Mouse (Mus musculus) CD8-positive naive resting alpha-beta T cell, adult 57 days (primary cell): Measurements from ENCODE around the gene Ccdc13. TPM values are rescaled to one million over a fixed set of nuclear protein-coding genes. Genes with fewer than 3 reads are reported as not detected.

Experiments
- total RNA-seq: library from RNA; stranded (reverse); gene quantifications from one replicate; pipeline ENCODE4 v1.2.4, GENCODE M21; 2023

Ccdc13 gene
- not detected for total RNA-seq

DNA sequence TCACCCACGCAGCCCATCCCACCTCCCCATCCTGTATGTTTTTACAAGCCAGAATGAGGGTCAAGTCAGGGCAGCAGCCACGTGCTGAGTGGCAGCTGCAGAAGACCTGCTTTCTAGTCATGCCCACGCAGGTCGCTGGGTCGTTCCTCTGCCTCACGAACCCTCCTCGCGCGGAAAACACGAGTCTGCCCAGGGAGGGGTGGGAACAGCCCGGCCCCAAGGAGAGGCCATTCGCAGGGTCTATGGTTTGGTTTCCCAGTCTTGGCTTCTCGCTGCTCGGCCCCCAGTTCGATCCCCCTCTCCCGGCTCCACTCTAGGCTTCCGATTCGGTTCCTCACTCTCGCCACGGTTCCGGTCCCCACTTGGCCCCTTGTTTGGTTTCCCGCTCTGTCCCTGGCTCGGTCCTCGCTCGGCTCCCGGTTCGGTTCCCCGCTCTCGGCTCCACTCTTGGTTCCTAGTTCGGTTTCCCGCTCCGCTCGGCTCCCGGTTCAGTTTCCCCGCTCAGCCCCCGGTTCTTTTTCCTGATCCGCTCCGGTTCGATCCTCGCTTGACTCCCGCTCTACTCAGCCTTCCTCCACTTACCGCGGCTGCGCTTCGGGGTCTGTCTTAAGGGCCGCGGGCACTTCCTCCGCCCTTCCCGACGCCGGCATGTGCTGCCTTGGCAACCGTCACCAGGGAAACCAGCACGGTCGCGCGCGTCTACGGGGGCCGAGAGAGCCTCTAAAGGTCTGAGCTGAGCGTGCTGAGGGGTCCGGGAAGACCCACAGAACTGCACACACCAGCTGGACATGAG, at the start of gene Ccdc13:
TSS of gene Ccdc13 (minus strand) at position 633 of the 793 bp plus-strand sequence.

GRCm38 (mm10) chr9:121858153-121858488, 18.9 kb upstream of the Ccdc13 start, which contains the start of gene Higd1a:
TSS of gene Higd1a (minus strand) at chr9:121858362.

DNA sequence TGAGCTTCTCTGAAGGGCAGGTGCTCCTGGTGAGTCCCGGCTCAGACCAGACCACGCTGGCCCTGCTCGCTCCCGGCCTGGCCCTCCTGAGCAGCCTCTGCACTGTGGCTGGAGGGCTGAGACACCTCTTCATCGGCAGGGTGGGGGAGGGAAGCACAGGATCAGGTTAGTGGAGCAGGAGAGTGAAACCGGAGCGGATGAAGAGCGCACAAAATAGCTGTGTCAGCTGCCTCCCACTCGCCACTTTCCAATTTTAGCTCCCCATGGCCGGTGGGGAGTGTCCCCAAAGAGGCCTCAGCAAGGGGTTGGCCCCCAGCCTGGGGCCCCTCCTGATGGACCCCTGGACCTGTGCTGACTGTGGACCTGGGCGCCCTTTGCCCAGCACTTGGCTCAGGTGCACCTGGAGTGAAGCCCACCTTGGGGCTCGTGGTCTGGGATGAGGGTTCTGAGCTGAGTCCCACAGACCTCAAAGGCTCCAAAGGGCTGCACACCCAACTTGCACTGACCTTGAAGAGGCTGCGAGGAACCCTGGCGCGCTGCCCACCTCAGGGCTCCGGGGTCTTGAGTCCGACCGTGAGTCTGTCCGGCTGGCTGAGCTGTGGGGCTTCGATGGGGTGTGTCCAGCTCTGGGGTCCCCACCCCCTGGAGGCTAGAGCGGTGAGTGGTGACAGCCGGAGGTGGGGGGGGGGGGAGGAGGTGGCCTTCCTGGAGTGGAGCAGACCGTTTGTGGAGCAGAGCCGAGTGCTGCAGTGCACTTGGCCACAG, 47.3 kb downstream of the Ccdc13 start, which contains the start of gene Hhatl:
TSS of gene Hhatl (minus strand) at position 751 of the 765 bp plus-strand sequence.

GRCm38 (mm10) chr9:121777484-121778065, 61.7 kb downstream of the Ccdc13 start, which contains the start of gene Klhl40:
TSS of gene Klhl40 (plus strand) at chr9:121777607.

GRCm38 (mm10) chr9:121759091-121760081, 79.9 kb downstream of the Ccdc13 start, which contains the start of gene Zfp651:
TSS of gene Zfp651 (plus strand) at chr9:121759330.

Other genes with a start within 250 kb of the Ccdc13 start
- gene Lyzl4, start 197.4 kb downstream of the Ccdc13 start, total RNA-seq: not detected
- 75.8 TPM for gene Vipr1, start 196.7 kb downstream of the Ccdc13 start, total RNA-seq
- 35.3 TPM for gene Sec22c, start 134.0 kb downstream of the Ccdc13 start, total RNA-seq
- gene Ss18l2, start 129.1 kb downstream of the Ccdc13 start, total RNA-seq: 16.7 TPM
- 218 TPM for gene Nktr, start 120.3 kb downstream of the Ccdc13 start, total RNA-seq
- gene Zfp651, start 80.1 kb downstream of the Ccdc13 start, total RNA-seq: 0.95 TPM
- not detected for gene Klhl40, start 61.9 kb downstream of the Ccdc13 start, total RNA-seq
- gene Hhatl, start 47.0 kb downstream of the Ccdc13 start, total RNA-seq: not detected
- gene Higd1a, start 18.9 kb upstream of the Ccdc13 start, total RNA-seq: 20.5 TPM
- 3.9 TPM for gene Ackr2, start 58.9 kb upstream of the Ccdc13 start, total RNA-seq
- gene Cyp8b1, start 76.8 kb upstream of the Ccdc13 start, total RNA-seq: not detected
- 0.18 TPM for gene Fam198a, start 111.5 kb upstream of the Ccdc13 start, total RNA-seq
- 0.21 TPM for gene Pomgnt2, start 157.6 kb upstream of the Ccdc13 start, total RNA-seq